Mouse (Mus musculus): ENCODE data around the gene Eif4g2.

Gene Eif4g2

DNA sequence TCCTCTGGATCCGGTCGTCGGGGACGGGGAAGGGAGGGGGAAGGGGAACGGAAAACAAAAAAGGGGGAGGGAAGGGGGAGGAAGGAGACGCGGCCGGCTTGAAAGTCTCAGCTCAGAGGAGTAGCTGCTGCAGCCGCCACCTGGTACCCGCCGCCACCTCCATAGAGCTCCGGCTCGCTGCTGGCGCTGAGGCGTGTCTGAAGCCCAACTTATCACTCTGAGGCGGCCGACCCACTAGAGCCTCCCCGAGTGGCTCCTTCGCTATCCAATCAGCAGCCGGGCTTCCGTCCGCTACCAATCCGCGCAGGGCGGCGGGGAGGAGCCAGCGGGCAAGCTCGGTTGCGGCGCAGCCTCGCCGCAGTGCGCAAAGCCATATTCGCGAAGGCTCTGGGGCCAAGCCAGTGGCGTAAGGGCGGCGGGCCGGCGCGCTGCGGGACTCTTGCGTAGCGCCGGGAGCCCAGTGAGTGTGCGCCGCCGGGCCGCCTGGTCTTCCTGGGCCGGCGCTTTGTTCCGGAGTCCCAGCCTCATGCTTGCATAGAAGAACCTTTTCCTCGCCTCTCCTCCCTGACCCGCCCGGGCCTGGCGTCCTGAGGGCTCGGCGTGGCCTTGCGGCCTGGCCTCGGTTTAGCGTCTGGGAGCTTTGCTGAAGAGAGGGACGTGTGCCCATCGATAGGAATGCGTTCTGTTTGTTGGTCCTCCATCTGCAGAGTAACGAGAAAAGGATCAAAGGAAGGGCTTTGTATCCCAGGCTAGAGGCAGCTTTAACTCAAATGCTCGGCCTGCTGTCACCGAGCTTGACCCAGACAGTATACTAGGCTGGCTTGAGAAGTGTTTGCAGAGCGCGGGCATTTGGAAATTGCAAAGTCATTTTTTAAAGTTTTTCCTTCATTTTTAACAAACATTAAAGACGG lies at the start of gene Eif4g2:
Eif4g2 (minus strand) TSS at position 209 of the 911 bp plus-strand sequence.
- peak; percentile 98 to 99 for DNase-seq (ENCODE audit: low spot score in 2 of 2)

GRCm38 (mm10) chr7:111132596-111132995 lies 49.8 kb upstream of the Eif4g2 start:
- DNase-seq (ENCODE audit: low spot score in 2 of 2): no peak

GRCm38 (mm10) chr7:111126636-111127395 lies 44.0 kb upstream of the Eif4g2 start:
- no peak for DNase-seq (ENCODE audit: low spot score in 2 of 2)

GRCm38 (mm10) chr7:111123761-111124546 lies 41.1 kb upstream of the Eif4g2 start:
- DNase-seq (ENCODE audit: low spot score in 2 of 2): no peak

- peak; percentile 97 for DNase-seq (ENCODE audit: low spot score in 2 of 2)
Measured at GRCm38 (mm10) chr7:111122531-111123130, 39.8 kb upstream of the Eif4g2 start.

DNA sequence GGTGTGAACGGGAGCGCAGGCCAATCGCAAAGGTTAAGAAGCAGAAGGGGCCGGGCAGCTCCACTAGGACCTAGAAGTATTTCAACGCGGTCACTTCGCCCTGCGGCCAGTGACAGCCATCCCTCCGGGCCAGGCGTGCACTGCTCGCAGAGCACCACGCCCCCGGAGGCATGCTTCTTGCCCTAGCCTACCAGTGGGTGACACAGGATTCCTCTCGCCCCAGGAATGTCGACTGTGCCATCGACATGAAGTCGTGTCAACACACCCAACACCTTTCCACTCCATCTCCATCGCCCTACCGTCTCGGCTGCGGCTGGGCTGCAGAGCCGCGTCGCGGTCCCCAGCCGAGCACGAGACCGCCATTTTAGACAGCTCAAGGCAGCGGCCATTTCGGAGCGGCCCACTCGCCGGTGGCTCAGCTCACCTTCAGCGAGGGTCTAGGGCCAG lies 39.3 kb upstream of the Eif4g2 start:
- DNase-seq (ENCODE audit: low spot score in 2 of 2): peak; percentile 67 to 80

DNA sequence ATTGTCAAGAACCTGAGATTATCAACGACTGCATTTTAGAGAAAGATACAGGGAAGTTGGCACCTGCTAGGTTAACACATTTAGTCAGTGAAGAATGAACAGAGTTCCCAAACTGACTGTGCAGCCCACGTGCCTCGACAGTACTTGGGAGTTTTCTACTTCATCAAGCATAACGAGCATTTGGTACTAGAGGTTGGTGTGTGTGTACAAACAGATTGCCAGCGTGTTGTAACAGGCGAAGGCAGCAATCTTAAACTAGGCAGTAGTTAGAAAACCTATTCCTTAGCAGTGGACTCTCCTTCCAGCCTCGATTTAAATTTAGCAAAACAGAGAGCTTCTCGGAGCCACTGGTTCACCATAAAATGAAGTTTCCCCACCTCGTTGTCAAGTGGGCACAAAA lies 38.7 kb upstream of the Eif4g2 start:
- no peak for DNase-seq (ENCODE audit: low spot score in 2 of 2)

GRCm38 (mm10) chr7:111109561-111109960 lies 26.7 kb upstream of the Eif4g2 start:
- DNase-seq (ENCODE audit: low spot score in 2 of 2): no peak

DNA sequence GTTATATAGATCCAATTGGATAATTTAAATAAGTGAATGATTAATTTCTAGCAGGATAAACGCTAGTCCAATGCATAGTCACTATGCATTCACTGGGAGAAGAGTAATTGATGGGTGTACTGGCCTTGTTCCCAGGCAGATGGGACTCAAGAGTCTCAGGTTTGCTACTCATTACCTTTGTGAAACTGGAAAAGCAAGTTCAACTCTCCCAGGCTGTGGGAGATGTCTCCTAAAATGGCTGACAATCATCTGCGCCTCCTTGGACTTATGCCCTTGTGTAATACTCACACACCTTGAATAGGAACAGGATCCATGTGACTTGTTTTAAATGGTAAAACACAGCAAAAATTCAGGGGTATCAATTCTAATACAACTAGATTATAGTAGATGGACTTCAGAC lies 26.3 kb upstream of the Eif4g2 start:
- DNase-seq (ENCODE audit: low spot score in 2 of 2): no peak

DNA sequence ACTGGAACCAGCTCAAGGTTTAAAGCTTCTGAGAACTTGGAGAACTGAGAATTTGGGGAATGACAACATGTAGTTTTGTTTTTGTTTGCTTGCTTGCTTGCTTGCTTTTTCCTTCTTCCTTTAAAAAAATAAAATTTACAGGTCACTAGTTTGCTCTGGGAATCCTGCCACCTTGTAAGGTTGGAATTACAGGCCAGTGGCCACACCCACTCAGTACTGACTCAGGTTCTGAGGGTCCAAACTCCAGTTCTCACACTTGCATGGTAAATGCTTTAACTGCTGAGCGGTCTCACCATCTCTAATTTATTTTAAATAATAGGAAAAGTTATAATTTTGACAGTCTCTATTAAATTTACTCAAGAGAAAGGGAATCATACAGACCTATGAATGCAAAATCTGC lies 15.4 kb upstream of the Eif4g2 start:
- DNase-seq (ENCODE audit: low spot score in 2 of 2): no peak

GRCm38 (mm10) chr7:111095169-111095568 lies 12.3 kb upstream of the Eif4g2 start:
- no peak for DNase-seq (ENCODE audit: low spot score in 2 of 2)

DNA sequence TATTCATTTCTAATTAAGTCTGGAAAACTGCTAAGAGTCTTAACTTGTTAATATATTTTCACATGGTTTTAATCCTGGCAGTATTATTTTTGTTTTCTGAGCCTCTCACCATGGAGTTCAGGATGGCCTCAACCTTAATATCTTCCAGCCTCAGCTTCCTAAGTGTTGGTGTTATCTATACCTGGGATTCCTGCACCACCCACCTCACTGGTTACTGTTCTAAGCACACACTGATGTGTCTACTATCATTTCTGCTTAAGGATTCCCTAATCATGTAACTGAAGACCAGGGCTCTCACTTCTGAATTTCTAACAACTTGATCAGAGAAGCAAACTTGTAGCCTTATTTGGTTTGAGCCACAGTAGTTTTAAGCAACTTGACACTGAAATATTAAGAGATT lies 2.3 kb upstream of the Eif4g2 start:
- no peak for DNase-seq (ENCODE audit: low spot score in 2 of 2)

DNA sequence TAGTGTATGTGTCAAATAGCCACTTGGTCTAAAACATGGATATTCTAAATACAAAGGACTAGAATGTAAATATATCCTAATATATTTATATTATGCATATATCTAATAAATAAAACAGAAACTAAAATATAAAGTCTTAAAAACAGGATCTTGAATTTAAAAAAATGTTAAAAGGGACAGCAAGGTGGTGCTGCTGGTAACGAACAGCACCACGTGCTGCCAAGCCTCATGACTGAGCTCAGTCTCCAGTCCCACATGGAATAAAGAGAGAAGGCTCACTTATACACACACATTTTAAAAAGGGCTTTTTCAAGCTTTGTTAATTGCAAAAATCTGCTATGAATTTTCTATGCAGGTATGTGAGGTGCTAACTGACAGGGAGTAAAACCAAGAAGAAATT lies 1.6 kb upstream of the Eif4g2 start:
- DNase-seq (ENCODE audit: low spot score in 2 of 2): no peak

- no peak for DNase-seq (ENCODE audit: low spot score in 2 of 2)
Measured at GRCm38 (mm10) chr7:111083733-111084120, 897 bp upstream of the Eif4g2 start.

GRCm38 (mm10) chr7:111082043-111082821 lies 598 bp downstream of the Eif4g2 start:
- peak; percentile 83 to 88 for DNase-seq (ENCODE audit: low spot score in 2 of 2)

DNA sequence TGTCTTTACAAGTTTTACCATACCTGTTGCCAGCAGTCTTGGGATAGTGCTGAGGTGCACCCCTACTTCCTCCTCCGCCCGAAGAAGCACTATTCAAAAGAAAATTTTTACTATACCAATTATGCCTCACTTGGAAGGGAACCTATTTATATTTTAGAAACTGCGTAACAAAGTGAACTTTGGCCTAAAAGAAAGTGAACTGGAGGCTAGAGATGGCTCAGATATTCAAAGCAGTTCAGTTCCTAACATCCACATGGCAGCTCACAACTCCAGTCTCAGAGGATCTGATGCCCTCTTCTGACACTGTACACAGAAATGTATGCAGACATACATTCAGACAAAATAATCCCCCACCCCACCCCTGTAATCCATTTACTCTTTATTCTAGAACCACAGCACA lies 2.0 kb downstream of the Eif4g2 start:
- no peak for DNase-seq (ENCODE audit: low spot score in 2 of 2)

DNA sequence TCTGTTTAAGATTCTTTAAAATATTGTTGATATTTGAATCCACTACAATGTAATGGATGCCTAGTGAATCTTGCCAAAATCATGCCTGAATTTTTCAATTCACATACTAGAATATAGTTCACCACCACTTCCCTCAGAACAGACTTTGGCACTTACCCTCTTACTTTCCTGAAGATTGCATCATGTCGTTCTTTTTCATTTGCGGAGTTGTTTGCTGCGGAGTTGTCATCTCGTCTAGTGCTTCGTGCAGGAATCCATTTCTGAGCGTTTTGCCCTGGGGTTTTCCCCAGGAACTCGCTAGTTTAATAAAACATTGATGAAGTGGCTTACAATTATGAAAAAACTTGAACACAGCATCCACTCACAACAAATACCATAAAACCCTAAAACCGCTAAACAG lies 2.8 kb downstream of the Eif4g2 start:
- DNase-seq (ENCODE audit: low spot score in 2 of 2): no peak

- DNase-seq (ENCODE audit: low spot score in 2 of 2): no peak
Measured at GRCm38 (mm10) chr7:111078271-111078670, 4.6 kb downstream of the Eif4g2 start.

DNA sequence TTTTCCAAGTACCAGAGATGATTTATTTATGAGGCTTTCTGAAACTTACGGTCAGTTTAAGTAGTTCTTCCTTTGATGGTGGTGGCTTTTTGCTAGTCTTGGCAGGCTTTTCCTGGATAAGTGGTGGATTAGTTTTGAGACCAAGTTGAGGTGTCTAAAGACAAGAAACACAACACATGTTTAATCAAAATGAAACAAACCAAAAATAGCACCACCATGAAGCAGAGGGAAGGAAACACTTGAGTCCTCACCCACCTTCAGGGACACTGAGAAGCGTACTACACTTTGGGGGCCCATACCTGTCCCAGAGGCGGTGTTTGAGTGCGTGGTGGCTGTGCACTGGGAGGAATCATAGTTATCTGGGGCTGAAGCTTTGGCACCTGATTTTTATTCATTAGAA lies 7.5 kb downstream of the Eif4g2 start:
- DNase-seq (ENCODE audit: low spot score in 2 of 2): no peak

GRCm38 (mm10) chr7:111072410-111072809 lies 10.4 kb downstream of the Eif4g2 start:
- no peak for DNase-seq (ENCODE audit: low spot score in 2 of 2)

GRCm38 (mm10) chr7:111070167-111070496 lies 12.7 kb downstream of the Eif4g2 start:
- DNase-seq (ENCODE audit: low spot score in 2 of 2): no peak

Data from urinary bladder, postnatal 4 days (tissue).